Mouse (Mus musculus) liver, adult 2 months (tissue): ENCODE results near the gene Ccdc85c. TPM values are rescaled to one million over a fixed set of nuclear protein-coding genes. Genes with fewer than 3 reads are reported as not detected.

Experiments
- DNase-seq: peaks from one replicate; pipeline ENCODE4 v3.0.0-alpha.2; 2011; ENCODE audit warnings: low read depth, low spot score; ENCODE audit errors: extremely low read depth
- H3K27ac ChIP-seq: fragments of 200-500 bp; replicated peaks from 2 replicates; pipeline ENCODE4 v1.5.1; 2012; ENCODE audit warnings: low read depth, mild to moderate bottlenecking, control low read depth, inconsistent platforms, low read length; ENCODE audit not compliant: insufficient read depth
- H3K27me3 ChIP-seq: fragments of 200-500 bp; 2 replicates; pipeline ENCODE4 v1.6.1; 2012; ENCODE audit warnings: mild to moderate bottlenecking, moderate library complexity, low read length, inconsistent platforms; ENCODE audit not compliant: control insufficient read depth, insufficient read depth
- H3K36me3 ChIP-seq: fragments of 200-500 bp; 2 replicates; pipeline ENCODE4 v1.6.1; 2012; ENCODE audit warnings: low read length, inconsistent platforms; ENCODE audit not compliant: control insufficient read depth, insufficient read depth
- H3K4me1 ChIP-seq: fragments of 200-500 bp; 2 replicates; pipeline ENCODE4 v1.6.1; 2011; ENCODE audit warnings: low read length; ENCODE audit not compliant: control insufficient read depth, insufficient read depth
- H3K4me3 ChIP-seq: fragments of 200-500 bp; 2 replicates; pipeline ENCODE4 v1.5.1; 2011; ENCODE audit warnings: low read depth, mild to moderate bottlenecking, control low read depth, low read length, moderate library complexity; ENCODE audit not compliant: insufficient read depth
- H3K79me2 ChIP-seq: fragments of 200-500 bp; 2 replicates; pipeline ENCODE4 v1.6.1; 2012; ENCODE audit warnings: inconsistent platforms, mild to moderate bottlenecking, low read length, moderate library complexity; ENCODE audit not compliant: control insufficient read depth, insufficient read depth
- H3K9ac ChIP-seq: fragments of 200-500 bp; 2 replicates; pipeline ENCODE4 v1.6.1; 2012; ENCODE audit warnings: low read depth, mild to moderate bottlenecking, control low read depth, inconsistent platforms, low read length
- CTCF ChIP-seq: fragments of 200-500 bp; IDR thresholded peaks from 2 replicates; pipeline ENCODE4 v1.5.1; 2011; ENCODE audit warnings: low read depth, low read length, control low read depth
- POLR2A ChIP-seq: fragments of 200-500 bp; IDR thresholded peaks from 2 replicates; pipeline ENCODE4 v1.6.1; 2011; ENCODE audit warnings: low read length, control low read depth; ENCODE audit not compliant: insufficient read depth; ENCODE audit errors: extremely low read depth
- WGBS: fragments of 180-500 bp; shearing (Covaris S2); methylation state at CpG from one replicate; pipeline ENCODE4 v1.1.7; 2018; 5-methylcytosine and 5-hydroxymethylcytosine counted together
- polyA plus RNA-seq: library from polyadenylated mRNA; depleted of rRNA; stranded (reverse); fragments of >200 nt; gene quantifications from 2 replicates; pipeline ENCODE4 v1.2.3, GENCODE M21; 2012
- total RNA-seq: library from RNA; depleted of rRNA; stranded (reverse); fragments of >200 nt; gene quantifications from 2 replicates; pipeline ENCODE4 v1.2.3, GENCODE M21; 2014

Gene Ccdc85c
- total and polyA plus RNA-seq, 2 experiments = 4.1 to 15.2 TPM

GRCm38 (mm10) chr12:108223357-108223756 is 51.9 kb downstream of the Ccdc85c start:
- DNase-seq = no peak
- no peak overlapping the region for H3K9ac ChIP-seq
- no peak overlapping the region for H3K27ac ChIP-seq
- no peak overlapping the region for H3K4me3 ChIP-seq
- H3K27me3 ChIP-seq = no peaks in the 10 kb centered on the region
- whole genome bisulfite sequencing = 73% methylated on average over 8 of the region's 8 CpGs
- TF ChIP-seq POLR2A (no peak), CTCF (no peak)
- H3K36me3 ChIP-seq = no peaks in the 10 kb centered on the region
- H3K79me2 ChIP-seq = peaks cover 33% of the 10 kb centered on the region
- no peaks in the 10 kb centered on the region for H3K4me1 ChIP-seq

GRCm38 (mm10) chr12:108221712-108222111 is 53.5 kb downstream of the Ccdc85c start:
- H3K27me3 ChIP-seq = no peaks in the 10 kb centered on the region
- H3K36me3 ChIP-seq = no peaks in the 10 kb centered on the region
- 88% methylated on average over 7 of the region's 7 CpGs for WGBS
- H3K4me1 ChIP-seq = no peaks in the 10 kb centered on the region
- TF ChIP-seq CTCF = no peak
- TF ChIP-seq POLR2A = no peak
- H3K79me2 ChIP-seq = peaks cover 26% of the 10 kb centered on the region
- no peak overlapping the region for H3K9ac ChIP-seq
- no peak overlapping the region for H3K27ac ChIP-seq
- H3K4me3 ChIP-seq = no peak overlapping the region
- no peak for DNase-seq

GRCm38 (mm10) chr12:108221206-108221605 is 54.0 kb downstream of the Ccdc85c start:
- no peak overlapping the region for H3K9ac ChIP-seq
- 68% methylated on average over 10 of the region's 10 CpGs for WGBS
- H3K27me3 ChIP-seq = no peaks in the 10 kb centered on the region
- H3K4me3 ChIP-seq = no peak overlapping the region
- no peaks in the 10 kb centered on the region for H3K36me3 ChIP-seq
- H3K27ac ChIP-seq = no peak overlapping the region
- H3K79me2 ChIP-seq = peaks cover 21% of the 10 kb centered on the region
- H3K4me1 ChIP-seq = no peaks in the 10 kb centered on the region
- TF ChIP-seq CTCF (0 out of 2 replicates have a peak, but pooled peaks have one; percentile 1), POLR2A (no peak)
- no peak for DNase-seq

GRCm38 (mm10) chr12:108220621-108221020 is 54.6 kb downstream of the Ccdc85c start:
- 94% methylated on average over 12 of the region's 12 CpGs for WGBS
- Histone ChIP-seq H3K36me3 (no peaks in the 10 kb centered on the region), H3K27me3 (no peaks in the 10 kb centered on the region), H3K9ac (no peak overlapping the region), H3K27ac (no peak overlapping the region), H3K4me3 (no peak overlapping the region), H3K4me1 (no peaks in the 10 kb centered on the region), H3K79me2 (peaks cover 15% of the 10 kb centered on the region; the same call in 1 of the 2 replicates)
- TF ChIP-seq POLR2A = no peak
- no peak for DNase-seq

- Histone ChIP-seq H3K9ac (no peak overlapping the region), H3K79me2 (peaks cover 15% of the 10 kb centered on the region; the same call in 1 of the 2 replicates), H3K4me3 (no peak overlapping the region), H3K4me1 (no peaks in the 10 kb centered on the region), H3K36me3 (no peaks in the 10 kb centered on the region), H3K27me3 (no peaks in the 10 kb centered on the region), H3K27ac (no peak overlapping the region)
- no peak for TF ChIP-seq POLR2A
- TF ChIP-seq CTCF = no peak
- 86% methylated on average over 21 of the region's 21 CpGs for WGBS
- DNase-seq = no peak
These were observed 55.2 kb downstream of the Ccdc85c start for GRCm38 (mm10) chr12:108219825-108220616.

GRCm38 (mm10) chr12:108219163-108219562 is 56.1 kb downstream of the Ccdc85c start:
- no peaks in the 10 kb centered on the region for H3K4me1 ChIP-seq
- no peaks in the 10 kb centered on the region for H3K27me3 ChIP-seq
- peaks cover 13% of the 10 kb centered on the region; the same call in 1 of the 2 replicates for H3K79me2 ChIP-seq
- H3K36me3 ChIP-seq = no peaks in the 10 kb centered on the region
- no peak overlapping the region for H3K27ac ChIP-seq
- H3K9ac ChIP-seq = no peak overlapping the region
- TF ChIP-seq POLR2A = no peak
- no peak for TF ChIP-seq CTCF
- WGBS = 74% methylated on average over 15 of the region's 15 CpGs
- no peak overlapping the region for H3K4me3 ChIP-seq
- DNase-seq = no peak
